Mouse (Mus musculus): Measurements from ENCODE around the gene Lpin2. TPM values are rescaled to one million over a fixed set of nuclear protein-coding genes. Genes with fewer than 3 reads are reported as not detected.

Lpin2 gene
- total RNA-seq, 2 experiments from 2014 or later: 103 to 118 TPM

- no peak for DNase-seq
These were observed 83.1 kb downstream of the Lpin2 start for GRCm38 (mm10) chr17:71265336-71266051.

- DNase-seq: no peak
These were observed 85.0 kb downstream of the Lpin2 start for GRCm38 (mm10) chr17:71267374-71267773.

DNA sequence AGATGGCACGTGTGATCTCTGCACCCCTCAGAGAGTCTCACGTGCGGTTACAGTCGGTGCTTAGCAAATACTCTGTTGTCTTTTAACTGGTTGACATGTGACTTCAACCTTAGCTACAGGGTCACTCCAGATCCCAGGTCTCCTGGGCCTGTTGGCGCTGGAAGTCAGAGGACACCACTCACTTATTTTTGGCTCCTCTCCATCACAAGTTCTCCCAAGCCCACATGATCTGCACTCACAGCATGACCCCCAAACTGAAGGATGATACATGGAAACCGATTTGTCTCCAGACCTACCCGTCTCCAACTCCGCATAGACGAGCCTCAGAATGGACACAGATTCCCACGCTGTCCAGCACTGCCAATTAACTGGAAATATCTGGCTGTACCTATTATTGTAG lies 85.8 kb downstream of the Lpin2 start:
- no peak for DNase-seq

DNA sequence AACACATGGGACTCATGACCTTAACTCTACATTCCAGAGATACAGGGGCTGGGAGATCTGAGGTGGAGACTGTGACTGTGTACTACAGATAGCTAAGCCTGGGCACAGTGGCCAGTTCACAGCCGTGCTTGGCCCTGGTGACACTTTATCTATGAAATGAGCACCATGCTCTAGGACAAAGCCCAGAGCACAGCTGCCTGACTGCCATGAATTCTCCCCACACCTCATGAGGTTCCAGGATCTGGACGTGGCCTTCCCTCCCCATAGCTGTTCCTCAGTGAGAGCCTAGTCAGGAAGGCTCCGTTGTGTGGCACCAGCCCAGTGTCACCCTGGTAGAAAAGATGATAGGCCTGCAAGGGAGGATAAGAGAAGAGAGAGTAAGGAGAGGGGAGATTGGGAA lies 86.2 kb downstream of the Lpin2 start:
- no peak for DNase-seq

DNA sequence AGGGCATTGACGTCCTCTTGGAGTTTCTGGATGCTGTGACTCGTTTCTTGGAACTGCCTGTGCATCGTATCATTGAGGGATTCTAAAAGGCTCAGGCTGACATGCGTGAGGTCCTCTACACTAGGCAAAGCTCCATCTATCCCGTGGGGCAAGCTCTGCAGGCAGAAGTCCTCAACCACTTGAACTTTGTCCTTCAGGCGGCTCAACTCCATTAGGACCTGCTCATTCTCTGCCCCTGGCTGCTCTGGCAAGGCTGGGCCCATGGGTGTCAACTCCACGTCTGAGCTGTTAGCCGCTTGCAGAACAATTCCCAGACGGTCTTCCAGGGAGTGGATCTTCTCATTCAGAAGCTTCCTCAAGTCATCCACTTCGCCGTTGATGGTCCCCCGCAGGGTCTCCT lies 91.5 kb downstream of the Lpin2 start:
- DNase-seq: no peak

GRCm38 (mm10) chr17:71276771-71277170 lies 94.4 kb downstream of the Lpin2 start:
- no peak for DNase-seq

- DNase-seq: no peak
These were observed 95.5 kb downstream of the Lpin2 start for GRCm38 (mm10) chr17:71277701-71278491.

- DNase-seq: no peak
These were observed 100.4 kb downstream of the Lpin2 start for GRCm38 (mm10) chr17:71282716-71283115.

DNA sequence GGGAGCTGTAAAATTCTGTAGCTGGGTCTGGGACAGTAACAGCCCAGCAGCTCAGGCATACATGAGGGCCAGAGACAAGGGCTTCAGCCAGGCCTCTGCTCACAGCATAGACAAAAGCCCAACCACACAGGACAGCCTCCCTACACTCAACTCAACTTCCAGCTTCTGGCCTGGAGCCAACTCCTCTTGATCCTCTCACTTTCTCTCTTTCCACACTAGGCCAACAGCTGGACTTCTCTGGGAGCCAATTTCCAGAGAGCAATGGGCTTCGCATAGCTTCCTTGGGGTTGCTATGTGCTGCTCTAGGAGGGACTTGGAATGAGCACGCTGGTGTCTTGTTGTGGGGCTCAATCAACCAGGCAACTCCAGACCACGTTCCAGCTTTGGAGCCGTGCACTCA lies 100.9 kb downstream of the Lpin2 start:
- no peak for DNase-seq

- DNase-seq: no peak
These were observed 102.5 kb downstream of the Lpin2 start for GRCm38 (mm10) chr17:71284890-71285289.

DNA sequence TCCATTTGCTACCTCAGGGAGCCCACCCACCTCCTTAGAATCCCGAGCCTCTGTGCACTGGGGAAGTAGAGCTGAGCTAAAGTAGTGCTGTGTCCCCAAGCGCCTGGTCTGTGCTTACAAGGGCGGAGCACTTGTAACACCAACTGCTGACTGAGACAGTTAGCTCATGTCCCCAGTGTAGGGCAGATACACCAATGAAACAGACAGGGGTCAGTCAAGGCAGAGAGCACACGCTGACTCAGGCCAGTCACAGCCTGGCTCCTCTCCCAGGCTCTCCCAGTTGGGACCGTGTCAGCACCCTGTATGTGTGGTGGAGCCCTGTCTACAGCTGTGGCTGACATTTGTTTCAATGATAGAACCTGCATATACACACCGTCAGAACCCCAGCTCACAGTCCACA lies 103.6 kb downstream of the Lpin2 start:
- no peak for DNase-seq

DNA sequence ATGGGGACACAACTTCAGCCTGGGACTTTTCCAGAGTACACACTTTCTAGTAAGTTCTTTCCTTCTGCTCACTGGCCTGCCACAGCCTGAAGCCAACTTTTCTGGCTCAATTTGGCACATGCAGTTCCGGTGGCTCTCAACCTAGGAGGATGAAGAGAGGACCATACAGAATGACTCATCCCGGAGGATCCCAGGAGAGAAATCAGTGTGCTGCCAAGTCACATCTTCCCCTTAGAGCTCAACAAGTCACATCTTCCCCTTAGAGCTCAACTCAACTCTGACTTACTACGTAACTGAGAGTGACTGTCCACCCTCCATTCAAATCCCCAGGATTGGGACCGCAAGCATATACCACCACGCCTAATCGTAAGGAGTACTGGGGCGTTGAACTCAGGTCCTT lies 105.2 kb downstream of the Lpin2 start:
- DNase-seq: no peak

GRCm38 (mm10) chr17:71288145-71288758 lies 105.9 kb downstream of the Lpin2 start:
- no peak for DNase-seq

GRCm38 (mm10) chr17:71288808-71289548 lies 106.6 kb downstream of the Lpin2 start:
- DNase-seq: no peak

GRCm38 (mm10) chr17:71289572-71290176 lies 107.3 kb downstream of the Lpin2 start:
- no peak for DNase-seq

DNA sequence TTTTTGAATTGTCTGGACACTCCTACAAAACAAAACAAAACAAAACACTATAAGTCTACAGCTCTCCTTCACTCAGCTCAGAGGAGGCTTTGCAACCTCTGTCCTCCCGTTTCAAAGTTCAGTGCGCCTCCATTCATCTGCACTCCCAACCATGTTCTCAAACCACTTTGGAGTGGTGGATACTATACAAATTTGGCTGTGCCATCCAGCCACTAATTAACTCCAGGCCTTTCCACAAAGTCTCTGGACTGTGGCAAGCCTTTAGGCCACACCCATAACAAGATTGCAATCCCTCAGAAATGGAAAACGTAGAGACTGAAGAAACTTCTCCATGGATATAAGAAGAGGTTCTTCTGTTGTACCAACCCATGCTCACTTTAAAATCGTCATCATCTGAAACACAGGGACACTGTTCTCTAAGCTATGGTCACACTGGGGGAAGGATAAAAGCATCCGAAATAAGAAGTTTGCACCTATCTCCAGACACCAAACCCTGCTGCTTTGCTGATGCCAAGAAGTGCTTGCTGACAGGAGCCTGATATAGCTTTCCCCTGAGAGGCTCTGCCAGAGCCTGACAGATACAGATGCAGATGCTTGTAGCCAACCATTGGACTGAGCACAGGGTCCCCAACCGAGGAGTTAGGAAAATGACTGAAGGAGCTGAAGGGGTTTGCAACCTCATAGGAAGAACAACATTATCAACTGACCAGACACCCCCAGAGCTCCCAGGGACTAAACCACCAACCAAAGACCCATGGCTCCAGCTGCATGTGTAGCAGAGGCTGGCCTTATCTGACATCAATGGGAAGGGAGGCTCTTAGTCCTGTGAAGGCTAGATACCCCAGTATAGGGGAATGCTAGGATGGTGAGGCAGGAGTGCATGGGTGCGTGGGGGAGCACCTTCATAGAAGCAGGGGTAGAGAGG lies 108.4 kb downstream of the Lpin2 start:
- DNase-seq: no peak

DNA sequence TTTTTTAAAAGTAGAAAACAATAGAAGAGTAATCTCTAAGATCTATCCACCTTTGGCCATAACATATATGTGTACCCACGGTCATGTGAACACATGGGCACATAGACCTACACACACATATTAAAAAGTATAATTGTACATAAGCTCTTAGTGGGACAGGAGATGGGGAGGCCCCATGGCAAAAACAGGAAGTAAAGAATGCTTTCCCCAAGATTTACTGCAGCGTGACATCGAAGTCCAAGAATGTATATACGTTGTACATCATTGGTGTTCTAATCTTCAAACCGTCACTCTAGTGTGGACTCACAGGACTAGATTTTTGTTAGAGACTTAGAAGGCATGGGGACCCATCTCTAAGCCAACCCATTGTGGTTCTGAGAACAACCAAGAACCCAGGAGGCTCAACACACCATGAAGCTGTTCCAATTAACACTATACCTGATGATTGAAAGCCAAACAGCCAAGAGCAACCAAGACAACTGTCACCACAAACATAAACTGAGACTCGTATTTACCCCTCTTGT lies 109.6 kb downstream of the Lpin2 start:
- no peak for DNase-seq

GRCm38 (mm10) chr17:71292897-71293296 lies 110.5 kb downstream of the Lpin2 start:
- DNase-seq: no peak

- DNase-seq: no peak
These were observed 112.2 kb downstream of the Lpin2 start for GRCm38 (mm10) chr17:71294570-71294969.
